Mouse (Mus musculus) adrenal gland, postnatal 36 days (tissue): ENCODE measurements around the gene Tacc3. TPM values are rescaled to one million over a fixed set of nuclear protein-coding genes. Genes with fewer than 3 reads are reported as not detected.

ENCODE experiments used
- DNase-seq, 2 experiments: peaks; one replicate each; pipeline ENCODE4 v3.0.0; 2021; ENCODE audit warnings: mixed read lengths in 1 of 2
- total RNA-seq, 2 experiments: library from RNA; stranded (reverse); gene quantifications; 2 replicates each; pipeline ENCODE4 v1.2.3; 2021

The Tacc3 gene
- total RNA-seq, 2 experiments from 2014 or later = 7.6 to 8.4 TPM

- DNase-seq = no peak
Observed at GRCm38 (mm10) chr5:33655251-33655840, 2.6 kb upstream of the Tacc3 start.

GRCm38 (mm10) chr5:33656739-33657138, 1.2 kb upstream of the Tacc3 start:
- DNase-seq = no peak

GRCm38 (mm10) chr5:33657251-33657786, 609 bp upstream of the Tacc3 start:
- no peak for DNase-seq

- DNase-seq = no peak
Observed at GRCm38 (mm10) chr5:33658664-33659050, 729 bp downstream of the Tacc3 start.

- DNase-seq = peak; percentile 30 to 51
Observed at GRCm38 (mm10) chr5:33668223-33668622, 10.3 kb downstream of the Tacc3 start.

GRCm38 (mm10) chr5:33671659-33672058, 13.7 kb downstream of the Tacc3 start:
- no peak for DNase-seq

GRCm38 (mm10) chr5:33674439-33674838, 16.5 kb downstream of the Tacc3 start:
- no peak for DNase-seq

GRCm38 (mm10) chr5:33675964-33676363, 18.0 kb downstream of the Tacc3 start:
- peak; percentile 56 to 74 for DNase-seq

- DNase-seq = no peak
Observed at GRCm38 (mm10) chr5:33678244-33678643, 20.3 kb downstream of the Tacc3 start.

GRCm38 (mm10) chr5:33681044-33681443, 23.1 kb downstream of the Tacc3 start:
- DNase-seq = no peak

- DNase-seq = no peak
Observed at GRCm38 (mm10) chr5:33681611-33682388, 23.9 kb downstream of the Tacc3 start.

- no peak for DNase-seq
Observed at GRCm38 (mm10) chr5:33682963-33683362, 25.0 kb downstream of the Tacc3 start.

- peak; percentile 21 to 45 for DNase-seq
Observed at GRCm38 (mm10) chr5:33683897-33684652, 26.1 kb downstream of the Tacc3 start.

GRCm38 (mm10) chr5:33684932-33685331, 27.0 kb downstream of the Tacc3 start:
- no peak for DNase-seq

GRCm38 (mm10) chr5:33687142-33687541, 29.2 kb downstream of the Tacc3 start:
- DNase-seq = no peak

- no peak for DNase-seq
Observed at GRCm38 (mm10) chr5:33688278-33689220, 30.6 kb downstream of the Tacc3 start.

GRCm38 (mm10) chr5:33689221-33689844, 31.4 kb downstream of the Tacc3 start:
- DNase-seq = no peak

- peak; percentile 16 to 27 for DNase-seq
Observed at GRCm38 (mm10) chr5:33689852-33690645, 32.1 kb downstream of the Tacc3 start.

- DNase-seq = peak in 1 of 2 experiments; percentile 22
Observed at GRCm38 (mm10) chr5:33692393-33692792, 34.5 kb downstream of the Tacc3 start.

GRCm38 (mm10) chr5:33694461-33694847, 36.5 kb downstream of the Tacc3 start:
- no peak for DNase-seq
